Mouse (Mus musculus): ENCODE measurements around the gene Cmc1.

DNA sequence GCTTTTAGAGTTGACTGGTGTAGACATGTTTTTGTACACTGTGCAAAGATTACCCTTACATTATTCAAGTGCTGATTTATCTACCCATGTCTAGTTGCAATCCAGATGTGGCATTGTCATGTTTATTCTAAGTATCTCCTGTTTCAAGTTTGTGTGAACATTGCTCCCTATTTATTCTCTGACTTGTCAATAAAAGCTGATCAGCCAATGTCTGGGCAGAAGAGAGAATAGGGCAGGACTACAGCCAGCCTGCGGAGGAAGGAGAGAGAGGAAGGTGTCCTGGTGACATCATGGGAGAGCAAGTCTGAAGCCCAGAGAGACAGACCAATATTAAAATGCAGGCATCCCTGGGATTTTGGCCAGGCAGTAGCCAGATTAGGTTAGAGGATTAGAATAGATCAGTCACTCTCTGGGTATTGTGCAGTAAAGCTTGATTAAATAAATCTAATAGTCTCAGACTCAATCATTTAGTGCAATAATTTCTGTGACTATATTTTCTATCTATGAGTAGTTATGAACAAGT, 104.9 kb downstream of the Cmc1 start:
- TF ChIP-seq CTCF (IDR thresholded peaks at IDR 0.05; ENCODE audit: borderline replicate concordance, extremely low read depth, insufficient read depth, insufficient read length), result no peak
- TF ChIP-seq POLR2A (IDR thresholded peaks at IDR 0.05; ENCODE audit: borderline replicate concordance, extremely low read depth, insufficient read depth, insufficient read length, poor library complexity, severe bottlenecking), result no peak

All from brain, embryonic 14.5 days (tissue).